ENCODE assay signal across 27 mouse cellular contexts in the genomic region with DNA sequence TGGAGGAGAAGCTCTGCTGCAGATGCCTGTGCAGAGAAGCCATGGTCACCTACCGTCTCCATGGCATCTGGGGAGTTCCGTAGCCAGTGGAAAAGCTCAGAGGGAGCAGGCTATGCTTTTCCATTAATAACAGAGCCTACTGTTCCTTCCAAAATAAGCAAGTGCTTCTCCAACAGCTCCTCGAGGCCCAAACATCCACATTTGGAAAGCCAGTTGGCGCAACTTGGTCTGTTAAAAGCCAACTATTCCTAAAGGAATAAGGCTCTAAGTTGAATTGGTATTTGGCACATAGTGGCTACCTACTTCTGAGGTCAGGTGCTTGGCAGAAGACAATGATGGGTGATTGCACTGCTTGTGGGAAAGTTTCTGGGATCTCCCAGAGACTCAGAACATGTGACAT.
A peak's percentile ranks its signal among the peaks of the same experiment; 100 is the strongest.
DNase-seq lines count a peak whose midpoint lies in the region; ATAC-seq lines count a peak whose summit lies in the region.
"Had no signal": no experiment of that assay in that cellular context is flagged by ENCODE, and none has a peak within 500 bp of the region (broad histone marks: within the 10 kb centered on the region; RNA-seq: fewer than 3 reads in every experiment).

No protein-coding gene starts in this region.

- ATAC-seq in heart, embryonic 12.5 days (ENCODE audit: insufficient number of reproducible peaks, low FRiP score), result no peak
- ATAC-seq: CD4-positive, CD25-positive, alpha-beta regulatory T cell, adult 4 months; forebrain, embryonic 13.5 days; forebrain, embryonic 16.5 days; hindbrain, embryonic 16.5 days; intestine, embryonic 15.5 days had no signal

- intact Hi-C loops in heart, postnatal 10 days (cut with DNase I), result no loop called here

- no peak overlapping the region for H3K27ac ChIP-seq in heart, embryonic 12.5 days (ENCODE audit: poor library complexity, severe bottlenecking)
- H3K27ac ChIP-seq: embryonic facial prominence, embryonic 12.5 days; embryonic facial prominence, embryonic 15.5 days; forebrain, embryonic 10.5 days; forebrain, embryonic 13.5 days; heart, adult 2 months; hindbrain, embryonic 10.5 days; hindbrain, embryonic 13.5 days; intestine, embryonic 15.5 days; kidney, embryonic 15.5 days had no signal

- no peak overlapping the region for H3K9ac ChIP-seq in heart, embryonic 12.5 days
- H3K9ac ChIP-seq: embryonic facial prominence, embryonic 12.5 days; embryonic facial prominence, embryonic 15.5 days; forebrain, embryonic 13.5 days; hindbrain, embryonic 13.5 days; intestine, embryonic 15.5 days; kidney, embryonic 15.5 days had no signal

- peaks cover 46% of the 10 kb centered on the region for H3K36me3 ChIP-seq in heart, embryonic 12.5 days
- H3K36me3 ChIP-seq: embryonic facial prominence, embryonic 12.5 days; embryonic facial prominence, embryonic 15.5 days; forebrain, embryonic 10.5 days; intestine, embryonic 15.5 days; kidney, embryonic 15.5 days had no signal

- no peak overlapping the region for H3K4me3 ChIP-seq in heart, embryonic 12.5 days
- H3K4me3 ChIP-seq: embryonic facial prominence, embryonic 12.5 days; embryonic facial prominence, embryonic 15.5 days; forebrain, embryonic 10.5 days; forebrain, embryonic 13.5 days; heart, adult 2 months; hindbrain, embryonic 10.5 days; hindbrain, embryonic 13.5 days; intestine, embryonic 15.5 days; kidney, embryonic 15.5 days had no signal

- no peaks in the 10 kb centered on the region for H3K4me1 ChIP-seq in heart, embryonic 12.5 days (replicated peaks)
- H3K4me1 ChIP-seq: embryonic facial prominence, embryonic 12.5 days; embryonic facial prominence, embryonic 15.5 days; forebrain, embryonic 13.5 days; intestine, embryonic 15.5 days; kidney, embryonic 15.5 days had no signal

- DNase-seq in heart, adult 11 months, result peak; percentile 94
- DNase-seq in heart, adult 9 months (ENCODE audit: low spot score in 2 of 2), result peak; percentile 17 to 41
- DNase-seq in heart, postnatal 10 days, result no peak
- peak; percentile 82 for DNase-seq in fat pad, adult 2 months (ENCODE audit: extremely low read depth, low read depth, low spot score)
- peak; percentile 45 for DNase-seq in fibroblast of lung, adult 2 months (ENCODE audit: low read depth)
- no peak for DNase-seq in lung, postnatal 4 days
- DNase-seq: adrenal gland, postnatal 25 days; cerebellum, adult 11-12 months; cerebellum, adult 8-10 months; cerebellum, postnatal 14 days; gastrocnemius, postnatal 10 days; gastrocnemius, postnatal 36 days; kidney, adult 11 months; kidney, adult 8-10 months had no signal

- no peaks in the 10 kb centered on the region for H3K27me3 ChIP-seq in heart, embryonic 12.5 days (replicated peaks)
- H3K27me3 ChIP-seq: embryonic facial prominence, embryonic 12.5 days; embryonic facial prominence, embryonic 15.5 days; forebrain, embryonic 13.5 days; hindbrain, embryonic 13.5 days; intestine, embryonic 15.5 days; kidney, embryonic 15.5 days had no signal

- WGBS in heart, embryonic 12.5 days, result 83% methylated on average over 4 of the region's 4 CpGs

- H3K9me3 ChIP-seq in heart, embryonic 12.5 days (replicated peaks), result no peaks in the 10 kb centered on the region
- H3K9me3 ChIP-seq: embryonic facial prominence, embryonic 12.5 days; embryonic facial prominence, embryonic 15.5 days; forebrain, embryonic 10.5 days; forebrain, embryonic 13.5 days; hindbrain, embryonic 10.5 days; hindbrain, embryonic 13.5 days; intestine, embryonic 15.5 days; kidney, embryonic 15.5 days had no signal

- H3K4me2 ChIP-seq in heart, embryonic 12.5 days, result no peak overlapping the region
- H3K4me2 ChIP-seq: embryonic facial prominence, embryonic 12.5 days; embryonic facial prominence, embryonic 15.5 days; forebrain, embryonic 13.5 days; hindbrain, embryonic 13.5 days; intestine, embryonic 15.5 days; kidney, embryonic 15.5 days had no signal

Comparison
In these comparisons a context has a peak if more than half of its experiments do, and no peak if none do; other contexts are left out.
1. DNase-seq: peak in heart, adult 11 months (single experiment), heart, adult 9 months (2 of 2), fat pad, adult 2 months (single experiment) and fibroblast of lung, adult 2 months (single experiment); none in heart, postnatal 10 days (0 of 2) and lung, postnatal 4 days (0 of 2).